Mouse (Mus musculus) hindbrain, embryonic 14.5 days (tissue): ENCODE data around the gene Abl2. TPM values are rescaled to one million over a fixed set of nuclear protein-coding genes. Genes with fewer than 3 reads are reported as not detected.
A peak's percentile ranks its signal among the peaks of the same experiment; 100 is the strongest.

ENCODE experiments used
- ATAC-seq: fragments of 200-750 bp; cut with Nextera tagmentation; 2 replicates; pipeline ENCODE4 v1.8.0; 2017; ENCODE audit warnings: moderate number of reproducible peaks, mild to moderate bottlenecking, moderate TSS enrichment, moderate library complexity; ENCODE audit not compliant: low FRiP score
- DNase-seq: peaks from one replicate; pipeline ENCODE4 v3.0.0-alpha.2; 2015; ENCODE audit warnings: low spot score
- H3K27ac ChIP-seq: fragments of 300-500 bp; sonication (generic); 2 replicates; pipeline ENCODE4 v1.5.1; 2014; ENCODE audit warnings: mild to moderate bottlenecking, moderate library complexity
- H3K27me3 ChIP-seq: fragments of 300-500 bp; sonication (generic); 2 replicates; pipeline ENCODE4 v1.6.1; 2014; ENCODE audit warnings: mild to moderate bottlenecking, low read length, mixed read lengths; ENCODE audit not compliant: control insufficient read depth, insufficient read depth
- H3K36me3 ChIP-seq: fragments of 300-500 bp; sonication (generic); replicated peaks from 2 replicates; pipeline ENCODE4 v1.6.1; 2014; ENCODE audit not compliant: control insufficient read depth, insufficient read depth
- H3K4me1 ChIP-seq: fragments of 300-500 bp; sonication (generic); replicated peaks from 2 replicates; pipeline ENCODE4 v1.6.1; 2014; ENCODE audit warnings: antibody characterized with exemption, low read length, mixed read lengths; ENCODE audit not compliant: control insufficient read depth, insufficient read depth
- H3K4me2 ChIP-seq: fragments of 300-500 bp; sonication (generic); replicated peaks from 2 replicates; pipeline ENCODE4 v1.6.1; 2014; ENCODE audit warnings: mild to moderate bottlenecking, moderate library complexity
- H3K4me3 ChIP-seq: fragments of 300-500 bp; sonication (generic); replicated peaks from 2 replicates; pipeline ENCODE4 v1.5.1; 2014; ENCODE audit warnings: mild to moderate bottlenecking, low read length
- H3K9ac ChIP-seq: fragments of 300-500 bp; sonication (generic); 2 replicates; pipeline ENCODE4 v1.6.1; 2014
- H3K9me3 ChIP-seq: fragments of 300-500 bp; sonication (generic); 2 replicates; pipeline ENCODE4 v1.6.1; 2016; ENCODE audit warnings: low read length; ENCODE audit not compliant: control insufficient read depth
- WGBS: fragments of 180-500 bp; shearing (Covaris S2); extraction: QIAGEN DNeasy Blood & Tissue Kit; methylation state at CpG from one replicate; pipeline ENCODE4 v1.1.7; 2014; 5-methylcytosine and 5-hydroxymethylcytosine counted together
- polyA plus RNA-seq: library from polyadenylated mRNA; unstranded; fragments of >200 nt; fragmentation: Nextera tagmentation; extraction: Ambion mirVana; gene quantifications from 2 replicates; pipeline ENCODE4 v1.2.1, GENCODE M21; 2014

Gene Abl2
- polyA plus RNA-seq, 1 experiment from 2014 or later, result 8.1 TPM

DNA sequence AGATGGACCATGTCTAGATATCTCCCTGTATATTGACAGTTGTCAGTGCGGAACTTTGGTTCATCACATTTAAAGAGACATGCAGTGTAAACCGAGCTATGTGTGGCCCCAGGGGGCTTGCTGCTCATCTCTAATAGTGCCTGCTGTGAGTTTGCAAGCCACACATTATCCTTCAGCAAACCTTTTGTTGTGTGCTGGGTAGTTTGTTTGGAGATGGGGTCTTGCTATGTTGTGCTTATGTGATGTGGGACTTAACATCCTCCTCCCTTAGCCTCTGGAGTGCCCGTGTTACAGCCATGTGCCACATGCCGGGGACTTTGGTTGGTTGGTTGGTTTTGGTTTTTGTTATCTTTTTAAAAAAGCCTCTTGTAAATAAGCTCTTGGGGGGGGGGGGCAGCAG is 59.2 kb downstream of the Abl2 start:
- ATAC-seq (no peak), DNase-seq (no peak)
- Histone ChIP-seq H3K9ac (no peak overlapping the region), H3K4me1 (peaks cover 26% of the 10 kb centered on the region; the same call in 1 of the 2 replicates), H3K4me2 (no peak overlapping the region), H3K36me3 (no peaks in the 10 kb centered on the region), H3K4me3 (no peak overlapping the region), H3K27me3 (no peaks in the 10 kb centered on the region), H3K9me3 (no peaks in the 10 kb centered on the region), H3K27ac (no peak overlapping the region)
- 47% methylated on average over 4 of the region's 4 CpGs for WGBS

DNA sequence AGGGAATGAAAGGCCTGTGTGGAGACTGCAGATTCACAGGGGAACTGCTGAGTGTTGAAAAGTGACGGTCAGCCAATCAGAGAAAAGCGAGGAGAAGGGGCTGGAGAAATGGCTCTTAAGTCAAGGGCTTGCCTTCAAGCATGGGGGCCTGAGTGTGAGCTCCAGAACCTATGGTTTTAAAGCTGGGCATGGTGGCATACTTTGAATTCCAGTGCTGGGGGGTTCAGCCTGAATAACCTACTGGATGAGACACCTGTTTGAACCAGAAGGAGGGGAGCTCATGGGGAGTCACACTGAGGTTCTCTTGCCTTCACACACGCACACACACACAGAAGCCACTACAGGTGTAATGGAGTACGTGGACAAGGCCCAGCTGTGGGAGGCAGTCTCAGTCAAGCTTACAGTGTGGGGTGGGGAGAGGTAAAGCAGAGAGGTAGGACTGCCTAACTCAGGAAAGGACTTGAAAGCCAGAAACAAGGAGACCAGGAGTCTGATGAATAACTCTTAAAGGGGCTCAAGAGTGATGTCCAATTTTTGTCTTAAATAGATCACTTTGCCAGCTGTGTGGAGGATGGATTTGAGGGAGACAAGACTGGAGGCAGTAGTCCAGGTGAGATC is 61.8 kb downstream of the Abl2 start:
- Histone ChIP-seq H3K4me3 (no peak overlapping the region), H3K27me3 (no peaks in the 10 kb centered on the region), H3K4me2 (no peak overlapping the region), H3K36me3 (peaks cover 6% of the 10 kb centered on the region; the same call in 1 of the 2 replicates), H3K4me1 (peaks cover 16% of the 10 kb centered on the region; the same call in 1 of the 2 replicates), H3K27ac (no peak overlapping the region), H3K9me3 (no peaks in the 10 kb centered on the region), H3K9ac (no peak overlapping the region)
- no peak for ATAC-seq
- WGBS, result 70% methylated on average over 4 of the region's 4 CpGs
- DNase-seq, result no peak

DNA sequence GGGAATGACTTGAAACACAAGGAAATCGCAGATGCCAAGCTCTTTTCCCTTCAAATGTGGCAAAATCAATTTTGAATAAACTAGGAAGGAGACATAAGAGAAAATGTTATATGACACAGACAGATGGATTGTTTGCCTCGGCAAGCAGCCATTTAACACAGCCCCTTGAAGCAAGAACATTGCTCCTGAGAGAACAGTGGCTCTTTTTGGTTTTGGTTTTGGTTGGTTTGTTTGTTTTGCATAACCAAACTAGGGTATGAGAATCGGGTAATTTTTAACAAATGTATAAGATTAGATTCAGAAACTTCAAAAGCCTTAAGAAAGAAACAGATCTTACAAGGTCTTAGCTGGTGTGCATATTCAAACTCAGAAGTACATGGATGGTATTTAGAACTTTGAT is 62.4 kb downstream of the Abl2 start:
- peaks cover 10% of the 10 kb centered on the region for H3K36me3 ChIP-seq
- H3K27ac ChIP-seq, result no peak overlapping the region
- H3K4me2 ChIP-seq, result no peak overlapping the region
- ATAC-seq, result no peak
- no peak overlapping the region for H3K9ac ChIP-seq
- DNase-seq, result no peak
- no peaks in the 10 kb centered on the region for H3K27me3 ChIP-seq
- no peak overlapping the region for H3K4me3 ChIP-seq
- peaks cover 10% of the 10 kb centered on the region; the same call in 1 of the 2 replicates for H3K4me1 ChIP-seq
- 82% methylated on average over 3 of the region's 3 CpGs for WGBS
- H3K9me3 ChIP-seq, result no peaks in the 10 kb centered on the region

DNA sequence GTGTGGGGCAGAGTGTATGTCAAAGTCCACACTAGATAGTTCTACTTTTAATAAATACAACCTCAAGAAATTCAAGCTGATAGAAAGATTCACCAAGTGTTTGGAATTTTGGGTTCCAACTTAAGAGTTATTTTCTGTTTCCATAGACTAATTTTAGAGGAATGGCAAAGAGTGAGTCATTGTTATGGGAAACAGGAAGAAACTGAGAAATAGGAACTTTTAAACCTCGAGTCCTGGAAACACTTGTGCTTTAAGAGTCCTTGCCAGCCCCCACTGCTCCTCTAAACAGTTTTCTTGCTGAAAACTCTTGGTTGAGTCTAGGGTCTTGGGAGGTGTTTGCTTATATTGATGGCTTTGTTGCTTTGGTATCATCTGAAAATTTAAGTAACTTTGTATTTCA is 65.6 kb downstream of the Abl2 start:
- no peaks in the 10 kb centered on the region for H3K9me3 ChIP-seq
- H3K9ac ChIP-seq, result no peak overlapping the region
- 84% methylated on average over 1 of the region's 1 CpGs for WGBS
- H3K4me2 ChIP-seq, result no peak overlapping the region
- no peak overlapping the region for H3K27ac ChIP-seq
- ATAC-seq, result no peak
- H3K36me3 ChIP-seq, result peaks cover 12% of the 10 kb centered on the region
- H3K4me3 ChIP-seq, result no peak overlapping the region
- no peak for DNase-seq
- no peaks in the 10 kb centered on the region for H3K27me3 ChIP-seq
- no peaks in the 10 kb centered on the region for H3K4me1 ChIP-seq

DNA sequence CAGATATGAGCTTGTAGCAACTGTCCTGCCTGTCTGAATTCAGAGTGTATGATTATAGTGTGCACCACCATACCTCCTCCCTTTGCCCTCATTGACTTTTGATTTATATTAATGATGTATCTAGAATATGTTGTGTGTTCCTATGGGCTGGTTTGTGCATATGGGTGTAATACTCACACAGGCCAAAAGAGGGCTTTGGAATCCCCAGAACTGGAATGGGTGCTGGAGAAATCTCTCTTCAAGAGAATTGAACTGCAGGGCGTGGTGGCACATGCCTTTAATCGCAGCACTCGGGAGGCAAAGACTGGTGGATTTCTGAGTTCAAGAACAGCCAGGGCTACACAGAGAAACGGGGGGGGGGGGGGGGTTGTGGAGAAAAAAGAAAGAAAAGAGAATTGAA is 68.1 kb downstream of the Abl2 start:
- ATAC-seq (no peak), DNase-seq (no peak)
- WGBS, result 79% methylated on average over 4 of the region's 4 CpGs
- H3K4me3 ChIP-seq, result no peak overlapping the region
- no peak overlapping the region for H3K4me2 ChIP-seq
- no peak overlapping the region for H3K9ac ChIP-seq
- H3K9me3 ChIP-seq, result no peaks in the 10 kb centered on the region
- H3K27ac ChIP-seq, result no peak overlapping the region
- H3K4me1 ChIP-seq, result no peaks in the 10 kb centered on the region
- peaks cover 33% of the 10 kb centered on the region for H3K36me3 ChIP-seq
- H3K27me3 ChIP-seq, result no peaks in the 10 kb centered on the region

DNA sequence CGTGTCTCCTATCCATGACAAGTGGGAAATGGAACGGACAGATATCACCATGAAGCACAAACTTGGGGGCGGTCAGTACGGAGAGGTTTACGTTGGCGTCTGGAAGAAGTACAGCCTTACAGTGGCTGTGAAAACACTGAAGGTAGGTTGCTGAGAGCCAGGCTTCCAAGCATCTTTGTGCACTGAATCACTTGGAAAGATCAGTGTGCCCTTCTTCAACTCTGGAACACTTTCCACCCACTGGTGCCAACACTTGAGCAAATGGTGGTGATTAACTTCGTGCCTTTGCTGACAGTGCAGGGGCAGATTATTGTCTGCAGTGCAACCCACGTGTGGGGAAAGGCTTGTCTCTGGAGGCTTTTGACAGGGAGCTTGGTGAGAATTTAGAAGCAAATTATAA is 71.4 kb downstream of the Abl2 start:
- DNase-seq, result no peak
- WGBS, result 95% methylated on average over 8 of the region's 8 CpGs

DNA sequence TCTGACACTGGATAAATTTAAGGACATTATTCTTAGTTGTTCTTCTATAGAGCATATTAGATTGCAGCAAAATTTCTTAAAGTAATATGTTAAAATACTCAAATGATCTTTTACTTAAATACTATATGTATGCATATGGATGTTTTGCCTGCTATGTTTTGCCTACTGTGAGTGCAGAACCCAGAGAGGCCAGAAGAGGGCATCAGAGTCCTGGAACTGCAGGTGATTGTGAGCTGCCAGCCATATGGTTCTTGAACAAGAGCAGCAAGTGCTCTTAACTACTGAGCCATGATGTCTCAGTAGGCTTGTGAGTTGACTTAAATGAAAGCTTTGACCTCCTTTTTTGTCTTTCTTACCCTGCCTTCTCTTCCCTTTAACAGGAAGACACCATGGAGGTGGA is 72.4 kb downstream of the Abl2 start:
- no peak overlapping the region for H3K27ac ChIP-seq
- H3K9ac ChIP-seq, result no peak overlapping the region
- peaks cover 62% of the 10 kb centered on the region for H3K36me3 ChIP-seq
- no peak for DNase-seq
- no peaks in the 10 kb centered on the region for H3K9me3 ChIP-seq
- H3K4me1 ChIP-seq, result no peaks in the 10 kb centered on the region
- H3K27me3 ChIP-seq, result no peaks in the 10 kb centered on the region
- no peak overlapping the region for H3K4me2 ChIP-seq
- no peak overlapping the region for H3K4me3 ChIP-seq
- ATAC-seq, result no peak

More for the DNA sequence above, 71.4 kb downstream of the Abl2 start:
- ATAC-seq, result no peak
- no peak overlapping the region for H3K27ac ChIP-seq
- peaks cover 60% of the 10 kb centered on the region for H3K36me3 ChIP-seq
- H3K4me3 ChIP-seq, result no peak overlapping the region
- H3K4me2 ChIP-seq, result no peak overlapping the region
- no peaks in the 10 kb centered on the region for H3K9me3 ChIP-seq
- H3K9ac ChIP-seq, result no peak overlapping the region
- H3K27me3 ChIP-seq, result no peaks in the 10 kb centered on the region
- no peaks in the 10 kb centered on the region for H3K4me1 ChIP-seq

DNA sequence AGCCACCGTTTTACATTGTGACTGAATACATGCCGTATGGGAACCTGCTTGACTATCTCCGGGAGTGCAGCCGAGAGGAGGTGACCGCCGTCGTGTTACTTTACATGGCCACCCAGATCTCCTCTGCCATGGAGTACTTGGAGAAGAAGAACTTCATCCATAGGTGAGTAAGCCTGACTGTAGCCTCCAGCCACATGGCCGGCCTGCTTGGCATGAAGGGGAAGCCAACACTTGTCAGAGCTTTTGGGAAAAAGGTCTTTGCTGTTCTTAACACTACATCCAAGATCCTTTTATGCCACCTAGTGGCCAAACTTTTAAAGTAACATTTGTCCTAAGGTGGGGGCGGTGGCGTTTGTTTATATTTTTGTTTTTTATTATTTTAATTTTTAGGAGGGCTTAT is 74.5 kb downstream of the Abl2 start:
- WGBS, result 77% methylated on average over 10 of the region's 10 CpGs
- peaks cover 79% of the 10 kb centered on the region for H3K36me3 ChIP-seq
- ATAC-seq, result no peak; the same call in 1 of the 2 replicates

DNA sequence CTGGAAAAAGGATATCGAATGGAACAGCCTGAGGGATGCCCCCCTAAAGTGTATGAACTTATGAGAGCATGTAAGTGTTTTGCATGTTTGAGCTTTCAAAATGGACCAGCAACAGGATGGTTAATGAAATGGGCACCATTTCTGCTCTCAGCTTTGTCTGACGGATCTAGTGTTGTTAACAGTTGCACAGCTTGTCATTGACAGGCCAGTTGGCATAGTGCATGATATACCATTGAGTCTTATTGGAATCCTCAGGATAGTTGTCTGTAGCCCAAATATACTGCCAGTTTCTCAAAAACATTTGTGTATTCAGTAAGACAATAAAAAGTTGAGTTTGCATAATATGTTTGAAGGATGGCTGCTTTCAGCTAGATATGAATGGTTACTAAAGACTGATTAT is 76.6 kb downstream of the Abl2 start:
- Histone ChIP-seq H3K4me3 (no peak overlapping the region), H3K9ac (no peak overlapping the region), H3K9me3 (no peaks in the 10 kb centered on the region), H3K4me1 (no peaks in the 10 kb centered on the region), H3K36me3 (peaks cover 79% of the 10 kb centered on the region), H3K27me3 (no peaks in the 10 kb centered on the region), H3K27ac (no peak overlapping the region), H3K4me2 (no peak overlapping the region)
- no peak for DNase-seq
- WGBS, result 73% methylated on average over 2 of the region's 2 CpGs
- no peak for ATAC-seq

More for the DNA sequence above, 74.5 kb downstream of the Abl2 start:
- no peaks in the 10 kb centered on the region for H3K27me3 ChIP-seq
- DNase-seq, result peak; percentile 75
- H3K4me3 ChIP-seq, result no peak overlapping the region
- H3K4me1 ChIP-seq, result no peaks in the 10 kb centered on the region
- no peak overlapping the region for H3K27ac ChIP-seq
- H3K4me2 ChIP-seq, result no peak overlapping the region
- no peaks in the 10 kb centered on the region for H3K9me3 ChIP-seq
- no peak overlapping the region for H3K9ac ChIP-seq

DNA sequence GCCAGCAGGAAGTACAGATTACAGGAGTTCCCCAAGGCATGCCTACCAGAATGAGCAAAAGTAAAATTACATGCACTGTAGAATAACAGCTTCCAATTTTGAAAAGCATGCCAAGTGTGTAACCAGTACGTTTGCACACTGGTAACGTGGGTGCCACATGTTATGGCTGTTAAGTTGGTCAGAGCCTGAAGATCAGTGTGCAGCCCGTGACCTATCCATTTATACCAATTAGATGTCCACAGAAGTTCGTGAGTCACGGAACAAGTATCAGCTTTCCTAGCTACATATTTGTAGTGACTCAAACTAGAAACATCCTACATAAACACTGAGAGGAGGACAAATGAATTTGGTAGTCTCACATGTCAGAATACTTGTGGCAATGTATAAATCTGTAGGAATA is 80.9 kb downstream of the Abl2 start:
- H3K27me3 ChIP-seq, result no peaks in the 10 kb centered on the region
- peaks cover 71% of the 10 kb centered on the region for H3K36me3 ChIP-seq
- no peak for ATAC-seq
- H3K4me2 ChIP-seq, result no peak overlapping the region
- H3K9me3 ChIP-seq, result no peaks in the 10 kb centered on the region
- DNase-seq, result no peak
- no peak overlapping the region for H3K4me3 ChIP-seq
- H3K4me1 ChIP-seq, result peaks cover 11% of the 10 kb centered on the region; the same call in 1 of the 2 replicates
- WGBS, result 88% methylated on average over 5 of the region's 5 CpGs
- no peak overlapping the region for H3K9ac ChIP-seq
- H3K27ac ChIP-seq, result no peak overlapping the region
